Comparison of ENCODE assay signal across 9 mouse cellular contexts in genomic region chr12:27502716-27503486, GRCm38 (mm10).
A peak's percentile ranks its signal among the peaks of the same experiment; 100 is the strongest.
DNase-seq lines count a peak whose midpoint lies in the region; ATAC-seq and TF ChIP-seq lines count a peak whose summit lies in the region.
"Had no signal": no experiment of that assay in that cellular context is flagged by ENCODE, and none has a peak within 500 bp of the region (broad histone marks: within the 10 kb centered on the region; RNA-seq: fewer than 3 reads in every experiment).

No protein-coding gene starts in this region.

- no peak overlapping the region for H3K4me3 ChIP-seq in forebrain, embryonic 10.5 days
- no peak overlapping the region for H3K4me3 ChIP-seq in forebrain, embryonic 12.5 days (replicated peaks)
- no peak overlapping the region for H3K4me3 ChIP-seq in lung, postnatal 0 days (ENCODE audit: low read depth, low read length)
- no peak overlapping the region for H3K4me3 ChIP-seq in limb, embryonic 11.5 days (ENCODE audit: low read depth, low read length)
- no peak overlapping the region for H3K4me3 ChIP-seq in stomach, postnatal 0 days (ENCODE audit: low read depth, low read length)

- peaks cover 39% of the 10 kb centered on the region for H3K4me1 ChIP-seq in forebrain, embryonic 10.5 days
- H3K4me1 ChIP-seq in forebrain, embryonic 12.5 days: peaks cover 24% of the 10 kb centered on the region
- H3K4me1 ChIP-seq in lung, postnatal 0 days (ENCODE audit: insufficient read depth, low read depth, low read length): no peaks in the 10 kb centered on the region
- H3K4me1 ChIP-seq in limb, embryonic 11.5 days (ENCODE audit: control insufficient read depth, insufficient read depth, low read length): peaks cover 10% of the 10 kb centered on the region
- H3K4me1 ChIP-seq in stomach, postnatal 0 days (replicated peaks; ENCODE audit: control insufficient read depth, insufficient read depth): no peaks in the 10 kb centered on the region

- peak; percentile 61 for TF ChIP-seq CTCF in lung, postnatal 0 days (IDR thresholded peaks at IDR 0.05)
- peak; percentile 57 for TF ChIP-seq CTCF in stomach, postnatal 0 days (IDR thresholded peaks at IDR 0.05; ENCODE audit: low read depth)

- no peak for TF ChIP-seq EP300 in lung, postnatal 0 days (IDR thresholded peaks at IDR 0.05)
- no peak for TF ChIP-seq EP300 in stomach, postnatal 0 days (optimal IDR thresholded peaks at IDR 0.05)

- no peaks in the 10 kb centered on the region for H3K36me3 ChIP-seq in forebrain, embryonic 10.5 days (replicated peaks)
- H3K36me3 ChIP-seq in forebrain, embryonic 12.5 days (replicated peaks): no peaks in the 10 kb centered on the region
- H3K36me3 ChIP-seq in lung, postnatal 0 days (ENCODE audit: insufficient read depth, low read length): no peaks in the 10 kb centered on the region
- no peaks in the 10 kb centered on the region for H3K36me3 ChIP-seq in limb, embryonic 11.5 days (ENCODE audit: control insufficient read depth, insufficient read depth, low read length)
- no peaks in the 10 kb centered on the region for H3K36me3 ChIP-seq in stomach, postnatal 0 days (ENCODE audit: control insufficient read depth, insufficient read depth, low read length)

- no peak overlapping the region for H3K4me2 ChIP-seq in forebrain, embryonic 12.5 days
- H3K4me2 ChIP-seq in lung, postnatal 0 days (replicated peaks; ENCODE audit: low read depth, low read length): no peak overlapping the region
- no peak overlapping the region for H3K4me2 ChIP-seq in limb, embryonic 11.5 days (ENCODE audit: low read depth, severe bottlenecking)
- H3K4me2 ChIP-seq in stomach, postnatal 0 days (replicated peaks; ENCODE audit: low read depth): no peak overlapping the region

- H3K9ac ChIP-seq in forebrain, embryonic 12.5 days: no peak overlapping the region
- H3K9ac ChIP-seq in lung, postnatal 0 days (replicated peaks; ENCODE audit: low read depth): no peak overlapping the region
- H3K9ac ChIP-seq in limb, embryonic 11.5 days (ENCODE audit: low read length): no peak overlapping the region
- no peak overlapping the region for H3K9ac ChIP-seq in stomach, postnatal 0 days (ENCODE audit: low read length)

- no peak for ATAC-seq in forebrain, embryonic 12.5 days (ENCODE audit: low FRiP score)
- ATAC-seq in lung, postnatal 0 days: peak; percentile 81
- ATAC-seq in limb, embryonic 11.5 days (ENCODE audit: insufficient number of reproducible peaks, low FRiP score, low TSS enrichment, low read depth): no peak
- 0 out of 2 replicates have a peak, but pooled peaks have one; percentile 28 for ATAC-seq in stomach, postnatal 0 days (ENCODE audit: low FRiP score, low TSS enrichment)

- peak overlapping the region; percentile 51 for H3K27ac ChIP-seq in forebrain, embryonic 10.5 days
- no peak overlapping the region for H3K27ac ChIP-seq in forebrain, embryonic 12.5 days
- no peak overlapping the region for H3K27ac ChIP-seq in lung, postnatal 0 days (ENCODE audit: low read length)
- no peak overlapping the region for H3K27ac ChIP-seq in limb, embryonic 11.5 days (replicated peaks; ENCODE audit: low read depth, low read length)
- no peak overlapping the region for H3K27ac ChIP-seq in stomach, postnatal 0 days (replicated peaks)

- no peaks in the 10 kb centered on the region for H3K9me3 ChIP-seq in forebrain, embryonic 10.5 days
- H3K9me3 ChIP-seq in forebrain, embryonic 12.5 days: no peaks in the 10 kb centered on the region
- H3K9me3 ChIP-seq in lung, postnatal 0 days (ENCODE audit: low read length): no peaks in the 10 kb centered on the region
- H3K9me3 ChIP-seq in limb, embryonic 11.5 days (ENCODE audit: control insufficient read depth, low read length): no peaks in the 10 kb centered on the region
- no peaks in the 10 kb centered on the region for H3K9me3 ChIP-seq in stomach, postnatal 0 days (ENCODE audit: control insufficient read depth, low read length)

- DNase-seq in forebrain, embryonic 10.5 days (ENCODE audit: extremely low spot score, low spot score): no peak
- peak; percentile 65 for DNase-seq in lung, postnatal 0 days (ENCODE audit: low spot score)
- DNase-seq in lung, postnatal 14 days: no peak
- DNase-seq in limb, embryonic 11.5 days (ENCODE audit: low spot score): peak; percentile 39
- peak; percentile 37 for DNase-seq in stomach, postnatal 0 days (ENCODE audit: low spot score)
- DNase-seq in thymus, postnatal 25 days: no peak
- DNase-seq in spleen, postnatal 14 days (ENCODE audit: low spot score in 2 of 2): no peak
- DNase-seq: adrenal gland, postnatal 10 days had no signal

- no peaks in the 10 kb centered on the region for H3K27me3 ChIP-seq in forebrain, embryonic 10.5 days (ENCODE audit: poor library complexity, severe bottlenecking)
- H3K27me3 ChIP-seq in forebrain, embryonic 12.5 days: no peaks in the 10 kb centered on the region
- no peaks in the 10 kb centered on the region for H3K27me3 ChIP-seq in lung, postnatal 0 days (replicated peaks; ENCODE audit: insufficient read depth, low read length)
- no peaks in the 10 kb centered on the region for H3K27me3 ChIP-seq in limb, embryonic 11.5 days (ENCODE audit: control insufficient read depth, insufficient read depth, low read length)
- H3K27me3 ChIP-seq in stomach, postnatal 0 days (ENCODE audit: control insufficient read depth, insufficient read depth, low read length): no peaks in the 10 kb centered on the region

- 10% methylated on average over 6 of the region's 6 CpGs for WGBS in forebrain, embryonic 10.5 days
- WGBS in forebrain, embryonic 12.5 days: 16% methylated on average over 6 of the region's 6 CpGs
- WGBS in lung, postnatal 0 days: 33% methylated on average over 6 of the region's 6 CpGs
- WGBS in limb, embryonic 11.5 days: 15% methylated on average over 6 of the region's 6 CpGs
- WGBS in stomach, postnatal 0 days: 48% methylated on average over 6 of the region's 6 CpGs

Comparison
In these comparisons a context has a peak if more than half of its experiments do, and no peak if none do; other contexts are left out.
1. DNase-seq: peak in lung, postnatal 0 days (single experiment), limb, embryonic 11.5 days (single experiment) and stomach, postnatal 0 days (single experiment); none in forebrain, embryonic 10.5 days (single experiment), lung, postnatal 14 days (single experiment), thymus, postnatal 25 days (single experiment) and spleen, postnatal 14 days (0 of 2).
2. ATAC-seq: peak in lung, postnatal 0 days (single experiment) and stomach, postnatal 0 days (single experiment); none in forebrain, embryonic 12.5 days (single experiment) and limb, embryonic 11.5 days (single experiment).